Mouse (Mus musculus): ENCODE results near the gene Slc25a34.

DNA sequence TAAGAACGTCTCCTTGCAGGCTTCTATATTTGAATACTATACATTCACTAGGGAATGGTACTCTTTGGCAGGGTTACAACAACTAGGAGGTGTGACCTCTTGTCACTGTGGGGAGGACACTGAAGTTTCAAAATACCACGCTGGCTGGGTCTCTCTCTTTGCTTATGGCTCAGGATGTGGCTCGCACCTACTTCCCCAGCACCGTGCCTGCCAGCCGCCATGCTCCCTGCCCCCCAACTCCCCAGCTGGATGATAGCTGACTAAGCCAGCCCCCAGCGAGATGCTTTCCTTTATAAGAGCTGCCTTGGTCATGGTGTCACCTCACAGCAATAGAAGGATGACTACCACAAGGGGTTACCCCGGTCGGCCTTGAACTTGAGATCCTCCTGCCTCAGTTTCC lies 29.4 kb upstream of the Slc25a34 start:
- TF ChIP-seq MYOG (IDR thresholded peaks at IDR 0.05; ENCODE audit: control insufficient read depth, extremely low read depth, insufficient read length) = no peak
- no peak for TF ChIP-seq CTCF (IDR thresholded peaks at IDR 0.05; ENCODE audit: control insufficient read depth, insufficient read depth, insufficient read length)
- no peak for TF ChIP-seq MAX (IDR thresholded peaks at IDR 0.05)
- TF ChIP-seq USF1 (IDR thresholded peaks at IDR 0.05; ENCODE audit: low read depth) = no peak
